Mouse (Mus musculus): ENCODE measurements around the gene Slc25a35. TPM values are rescaled to one million over a fixed set of nuclear protein-coding genes. Genes with fewer than 3 reads are reported as not detected.
"Not testable (repeated sequence)": the region's sequence is repeated elsewhere in the genome, so short reads cannot be mapped to it uniquely, and the experiment has no call there.

The Slc25a35 gene
- polyA plus RNA-seq, 1 experiment from 2014 or later = 1.2 TPM

- no peak overlapping the region for H3K4me3 ChIP-seq (ENCODE audit: control insufficient read depth in 1 of 2, insufficient read depth in 1 of 2, low read depth in 1 of 2, low read length in 2 of 2)
- H3K36me3 ChIP-seq (ENCODE audit: control insufficient read depth, insufficient read depth, low read length) = no peaks in the 10 kb centered on the region
- ATAC-seq (ENCODE audit: insufficient number of reproducible peaks, insufficient read depth, low FRiP score, low read depth) = no peak
- H3K9ac ChIP-seq (ENCODE audit: low read length) = no peak overlapping the region
- 0 out of 2 replicates have a peak, but pooled peaks cover 4% of the 10 kb centered on the region for H3K27me3 ChIP-seq (ENCODE audit: control insufficient read depth, insufficient read depth, low read length)
- H3K9me3 ChIP-seq (ENCODE audit: control insufficient read depth, low read length) = no peaks in the 10 kb centered on the region
- no peaks in the 10 kb centered on the region; a peak in 2 of 4 replicates for H3K4me1 ChIP-seq (ENCODE audit: control insufficient read depth in 2 of 2, insufficient read depth in 2 of 2, low read length in 2 of 2)
- no peak overlapping the region for H3K27ac ChIP-seq (replicated peaks in 1 of 2; ENCODE audit: control insufficient read depth in 1 of 2, insufficient read depth in 1 of 2, low read depth in 2 of 2, low read length in 2 of 2)
- no peak overlapping the region for H3K4me2 ChIP-seq (ENCODE audit: low read length)
- WGBS = 60% methylated on average over 3 of the region's 3 CpGs
Measured at GRCm38 (mm10) chr11:68961596-68961995, 6.3 kb upstream of the Slc25a35 start.

GRCm38 (mm10) chr11:68962159-68962558 is 5.8 kb upstream of the Slc25a35 start:
- H3K4me2 ChIP-seq (ENCODE audit: low read length); ATAC-seq (ENCODE audit: insufficient number of reproducible peaks, insufficient read depth, low FRiP score, low read depth); H3K4me3 ChIP-seq (ENCODE audit: control insufficient read depth in 1 of 2, insufficient read depth in 1 of 2, low read depth in 1 of 2, low read length in 2 of 2); H3K36me3 ChIP-seq (ENCODE audit: control insufficient read depth, insufficient read depth, low read length); H3K9me3 ChIP-seq (ENCODE audit: control insufficient read depth, low read length); H3K4me1 ChIP-seq (ENCODE audit: control insufficient read depth in 2 of 2, insufficient read depth in 2 of 2, low read length in 2 of 2); H3K27me3 ChIP-seq (ENCODE audit: control insufficient read depth, insufficient read depth, low read length); H3K9ac ChIP-seq (ENCODE audit: low read length); H3K27ac ChIP-seq (replicated peaks in 1 of 2; ENCODE audit: control insufficient read depth in 1 of 2, insufficient read depth in 1 of 2, low read depth in 2 of 2, low read length in 2 of 2): not testable (repeated sequence)
- 20% methylated on average over 11 of the region's 11 CpGs for WGBS

- Histone ChIP-seq H3K4me2 (ENCODE audit: low read length) (no peak overlapping the region), H3K27me3 (ENCODE audit: control insufficient read depth, insufficient read depth, low read length) (no peaks in the 10 kb centered on the region)
- WGBS = 53% methylated on average over 2 of the region's 2 CpGs
Measured at GRCm38 (mm10) chr11:68963405-68963804, 4.5 kb upstream of the Slc25a35 start.

GRCm38 (mm10) chr11:68965050-68965449 is 2.9 kb upstream of the Slc25a35 start:
- Histone ChIP-seq H3K27me3 (ENCODE audit: control insufficient read depth, insufficient read depth, low read length) (no peaks in the 10 kb centered on the region), H3K9ac (ENCODE audit: low read length) (no peak overlapping the region), H3K4me1 (ENCODE audit: control insufficient read depth in 2 of 2, insufficient read depth in 2 of 2, low read length in 2 of 2) (peaks cover 6 to 11% of the 10 kb centered on the region in 2 experiments; a peak in 3 of 4 replicates), H3K4me3 (ENCODE audit: control insufficient read depth in 1 of 2, insufficient read depth in 1 of 2, low read depth in 1 of 2, low read length in 2 of 2) (no peak overlapping the region), H3K9me3 (ENCODE audit: control insufficient read depth, low read length) (no peaks in the 10 kb centered on the region), H3K27ac (replicated peaks in 1 of 2; ENCODE audit: control insufficient read depth in 1 of 2, insufficient read depth in 1 of 2, low read depth in 2 of 2, low read length in 2 of 2) (no peak overlapping the region), H3K36me3 (ENCODE audit: control insufficient read depth, insufficient read depth, low read length) (no peaks in the 10 kb centered on the region), H3K4me2 (ENCODE audit: low read length) (no peak overlapping the region)
- no peak for ATAC-seq (ENCODE audit: insufficient number of reproducible peaks, insufficient read depth, low FRiP score, low read depth)

More at GRCm38 (mm10) chr11:68963405-68963804, 4.5 kb upstream of the Slc25a35 start:
- ATAC-seq (ENCODE audit: insufficient number of reproducible peaks, insufficient read depth, low FRiP score, low read depth) = no peak
- Histone ChIP-seq H3K36me3 (ENCODE audit: control insufficient read depth, insufficient read depth, low read length) (no peaks in the 10 kb centered on the region), H3K27ac (replicated peaks in 1 of 2; ENCODE audit: control insufficient read depth in 1 of 2, insufficient read depth in 1 of 2, low read depth in 2 of 2, low read length in 2 of 2) (no peak overlapping the region), H3K4me1 (ENCODE audit: control insufficient read depth in 2 of 2, insufficient read depth in 2 of 2, low read length in 2 of 2) (peaks cover 4 to 9% of the 10 kb centered on the region in 2 experiments; a peak in 3 of 4 replicates), H3K4me3 (ENCODE audit: control insufficient read depth in 1 of 2, insufficient read depth in 1 of 2, low read depth in 1 of 2, low read length in 2 of 2) (no peak overlapping the region), H3K9ac (ENCODE audit: low read length) (no peak overlapping the region), H3K9me3 (ENCODE audit: control insufficient read depth, low read length) (no peaks in the 10 kb centered on the region)

- no peak overlapping the region for H3K4me2 ChIP-seq (ENCODE audit: low read length)
- no peaks in the 10 kb centered on the region for H3K36me3 ChIP-seq (ENCODE audit: control insufficient read depth, insufficient read depth, low read length)
- no peak for ATAC-seq (ENCODE audit: insufficient number of reproducible peaks, insufficient read depth, low FRiP score, low read depth)
- H3K27me3 ChIP-seq (ENCODE audit: control insufficient read depth, insufficient read depth, low read length) = no peaks in the 10 kb centered on the region
- no peak overlapping the region for H3K27ac ChIP-seq (replicated peaks in 1 of 2; ENCODE audit: control insufficient read depth in 1 of 2, insufficient read depth in 1 of 2, low read depth in 2 of 2, low read length in 2 of 2)
- no peak overlapping the region for H3K4me3 ChIP-seq (ENCODE audit: control insufficient read depth in 1 of 2, insufficient read depth in 1 of 2, low read depth in 1 of 2, low read length in 2 of 2)
- H3K4me1 ChIP-seq (ENCODE audit: control insufficient read depth in 2 of 2, insufficient read depth in 2 of 2, low read length in 2 of 2) = peaks cover 10 to 19% of the 10 kb centered on the region in 2 experiments
- no peaks in the 10 kb centered on the region for H3K9me3 ChIP-seq (ENCODE audit: control insufficient read depth, low read length)
- no peak overlapping the region for H3K9ac ChIP-seq (ENCODE audit: low read length)
- 29% methylated on average over 3 of the region's 3 CpGs for WGBS
Measured at GRCm38 (mm10) chr11:68965845-68966244, 2.1 kb upstream of the Slc25a35 start.

GRCm38 (mm10) chr11:68966554-68966953 is 1.4 kb upstream of the Slc25a35 start:
- Histone ChIP-seq H3K4me1 (ENCODE audit: control insufficient read depth in 2 of 2, insufficient read depth in 2 of 2, low read length in 2 of 2) (peaks cover 17 to 26% of the 10 kb centered on the region in 2 experiments), H3K27ac (replicated peaks in 1 of 2; ENCODE audit: control insufficient read depth in 1 of 2, insufficient read depth in 1 of 2, low read depth in 2 of 2, low read length in 2 of 2) (no peak overlapping the region), H3K4me2 (ENCODE audit: low read length) (0 out of 2 replicates have a peak overlapping the region, but pooled peaks have one; percentile 90), H3K36me3 (ENCODE audit: control insufficient read depth, insufficient read depth, low read length) (no peaks in the 10 kb centered on the region), H3K4me3 (ENCODE audit: control insufficient read depth in 1 of 2, insufficient read depth in 1 of 2, low read depth in 1 of 2, low read length in 2 of 2) (no peak overlapping the region), H3K9me3 (ENCODE audit: control insufficient read depth, low read length) (no peaks in the 10 kb centered on the region), H3K9ac (ENCODE audit: low read length) (0 out of 2 replicates have a peak overlapping the region, but pooled peaks have one; percentile 70), H3K27me3 (ENCODE audit: control insufficient read depth, insufficient read depth, low read length) (no peaks in the 10 kb centered on the region)
- WGBS = 24% methylated on average over 1 of the region's 1 CpGs
- no peak for ATAC-seq (ENCODE audit: insufficient number of reproducible peaks, insufficient read depth, low FRiP score, low read depth)

- H3K4me1 ChIP-seq (ENCODE audit: control insufficient read depth in 2 of 2, insufficient read depth in 2 of 2, low read length in 2 of 2) = peaks cover 29 to 37% of the 10 kb centered on the region in 2 experiments
- WGBS = 85% methylated on average over 11 of the region's 11 CpGs
- no peak overlapping the region for H3K27ac ChIP-seq (replicated peaks in 1 of 2; ENCODE audit: control insufficient read depth in 1 of 2, insufficient read depth in 1 of 2, low read depth in 2 of 2, low read length in 2 of 2)
- no peak overlapping the region for H3K4me3 ChIP-seq (ENCODE audit: control insufficient read depth in 1 of 2, insufficient read depth in 1 of 2, low read depth in 1 of 2, low read length in 2 of 2)
- H3K36me3 ChIP-seq (ENCODE audit: control insufficient read depth, insufficient read depth, low read length) = no peaks in the 10 kb centered on the region
- H3K9ac ChIP-seq (ENCODE audit: low read length) = no peak overlapping the region
- ATAC-seq (ENCODE audit: insufficient number of reproducible peaks, insufficient read depth, low FRiP score, low read depth) = no peak
- no peaks in the 10 kb centered on the region for H3K27me3 ChIP-seq (ENCODE audit: control insufficient read depth, insufficient read depth, low read length)
- no peaks in the 10 kb centered on the region for H3K9me3 ChIP-seq (ENCODE audit: control insufficient read depth, low read length)
- no peak overlapping the region for H3K4me2 ChIP-seq (ENCODE audit: low read length)
Measured at GRCm38 (mm10) chr11:68968752-68969151, 821 bp downstream of the Slc25a35 start.

- Histone ChIP-seq H3K4me2 (ENCODE audit: low read length) (no peak overlapping the region), H3K4me3 (ENCODE audit: control insufficient read depth in 1 of 2, insufficient read depth in 1 of 2, low read depth in 1 of 2, low read length in 2 of 2) (no peak overlapping the region), H3K4me1 (ENCODE audit: control insufficient read depth in 2 of 2, insufficient read depth in 2 of 2, low read length in 2 of 2) (peaks cover 33 to 37% of the 10 kb centered on the region in 2 experiments), H3K9me3 (ENCODE audit: control insufficient read depth, low read length) (no peaks in the 10 kb centered on the region), H3K9ac (ENCODE audit: low read length) (no peak overlapping the region), H3K36me3 (ENCODE audit: control insufficient read depth, insufficient read depth, low read length) (no peaks in the 10 kb centered on the region), H3K27ac (replicated peaks in 1 of 2; ENCODE audit: control insufficient read depth in 1 of 2, insufficient read depth in 1 of 2, low read depth in 2 of 2, low read length in 2 of 2) (no peak overlapping the region), H3K27me3 (ENCODE audit: control insufficient read depth, insufficient read depth, low read length) (no peaks in the 10 kb centered on the region)
- no peak for ATAC-seq (ENCODE audit: insufficient number of reproducible peaks, insufficient read depth, low FRiP score, low read depth)
- 63% methylated on average over 4 of the region's 4 CpGs for WGBS
Measured at GRCm38 (mm10) chr11:68970232-68970631, 2.3 kb downstream of the Slc25a35 start.

Measured in heart, embryonic 14.5 days (tissue).